Mouse (Mus musculus): ENCODE results near the gene Carnmt1.

Gene Carnmt1

GRCm38 (mm10) chr19:18670608-18671007 is at the start of gene Carnmt1:
Gene Carnmt1 (plus strand): TSS chr19:18670764.
- DNase-seq (ENCODE audit: low spot score), result peak; percentile 99

GRCm38 (mm10) chr19:18623894-18624293 is 46.7 kb upstream of the Carnmt1 start:
- DNase-seq (ENCODE audit: low spot score), result no peak

- DNase-seq (ENCODE audit: low spot score), result no peak
These were observed 41.0 kb upstream of the Carnmt1 start for GRCm38 (mm10) chr19:18629589-18629988.

- DNase-seq (ENCODE audit: low spot score), result peak; percentile 80
These were observed 40.1 kb upstream of the Carnmt1 start for GRCm38 (mm10) chr19:18630221-18631119.

GRCm38 (mm10) chr19:18631161-18631643 is 39.4 kb upstream of the Carnmt1 start:
- peak; percentile 65 for DNase-seq (ENCODE audit: low spot score)

GRCm38 (mm10) chr19:18631644-18632219 is 38.8 kb upstream of the Carnmt1 start, which contains the start of the genes Ostf1 and Nmrk1:
Gene Ostf1 (minus strand): TSS chr19:18631823.
Gene Nmrk1 (plus strand): TSS chr19:18631950.
- DNase-seq (ENCODE audit: low spot score), result peak; percentile 92

- DNase-seq (ENCODE audit: low spot score), result no peak
These were observed 38.1 kb upstream of the Carnmt1 start for GRCm38 (mm10) chr19:18632231-18633185.

GRCm38 (mm10) chr19:18637954-18638353 is 32.6 kb upstream of the Carnmt1 start:
- DNase-seq (ENCODE audit: low spot score), result no peak

GRCm38 (mm10) chr19:18638949-18639348 is 31.6 kb upstream of the Carnmt1 start:
- DNase-seq (ENCODE audit: low spot score), result no peak

GRCm38 (mm10) chr19:18639552-18639951 is 31.0 kb upstream of the Carnmt1 start:
- DNase-seq (ENCODE audit: low spot score), result no peak

GRCm38 (mm10) chr19:18641001-18641400 is 29.6 kb upstream of the Carnmt1 start:
- DNase-seq (ENCODE audit: low spot score), result no peak

GRCm38 (mm10) chr19:18643411-18643810 is 27.2 kb upstream of the Carnmt1 start:
- DNase-seq (ENCODE audit: low spot score), result no peak

- no peak for DNase-seq (ENCODE audit: low spot score)
These were observed 26.5 kb upstream of the Carnmt1 start for GRCm38 (mm10) chr19:18644084-18644483.

- DNase-seq (ENCODE audit: low spot score), result no peak
These were observed 24.2 kb upstream of the Carnmt1 start for GRCm38 (mm10) chr19:18646397-18646796.

- DNase-seq (ENCODE audit: low spot score), result no peak
These were observed 23.6 kb upstream of the Carnmt1 start for GRCm38 (mm10) chr19:18646853-18647420.

GRCm38 (mm10) chr19:18647775-18648557 is 22.6 kb upstream of the Carnmt1 start:
- no peak for DNase-seq (ENCODE audit: low spot score)

GRCm38 (mm10) chr19:18648558-18648945 is 22.0 kb upstream of the Carnmt1 start:
- no peak for DNase-seq (ENCODE audit: low spot score)

- DNase-seq (ENCODE audit: low spot score), result no peak
These were observed 20.6 kb upstream of the Carnmt1 start for GRCm38 (mm10) chr19:18649955-18650354.

GRCm38 (mm10) chr19:18650473-18650872 is 20.1 kb upstream of the Carnmt1 start:
- DNase-seq (ENCODE audit: low spot score), result no peak

- DNase-seq (ENCODE audit: low spot score), result peak; percentile 48
These were observed 18.0 kb upstream of the Carnmt1 start for GRCm38 (mm10) chr19:18652592-18652991.

GRCm38 (mm10) chr19:18653058-18653457 is 17.5 kb upstream of the Carnmt1 start:
- DNase-seq (ENCODE audit: low spot score), result no peak
